Comparison of ENCODE assay signal across 8 mouse cellular contexts in the genomic region with DNA sequence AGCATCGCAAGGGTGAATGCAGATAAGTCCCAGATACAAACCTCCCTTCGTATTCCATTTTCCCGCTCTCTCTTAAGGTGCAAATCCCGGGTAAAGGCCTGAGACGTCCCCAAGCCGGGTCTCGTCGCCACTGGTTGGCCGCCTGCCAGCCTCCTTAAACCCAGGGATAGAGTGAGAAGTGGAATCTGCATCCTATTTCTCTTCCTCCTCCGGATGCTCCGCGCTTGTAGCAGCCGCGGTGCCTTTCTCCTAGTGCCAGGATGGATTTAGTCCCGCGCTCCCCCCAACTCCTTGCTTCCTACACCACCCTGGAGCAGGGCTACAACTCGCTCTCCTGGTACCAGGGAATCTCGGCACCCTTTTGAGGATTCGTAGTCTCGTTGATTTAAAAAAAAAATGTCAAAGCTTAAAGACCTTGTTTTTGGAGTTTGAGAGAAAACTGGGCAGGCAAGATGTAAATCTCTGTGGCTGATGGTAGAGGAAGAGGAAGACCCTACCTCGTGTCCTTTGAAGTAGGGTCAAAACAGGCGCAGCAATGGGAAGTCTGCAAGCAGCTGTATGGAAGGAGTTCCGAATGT. TPM values are rescaled to one million over a fixed set of nuclear protein-coding genes. Genes with fewer than 3 reads are reported as not detected.
DNase-seq lines count a peak whose midpoint lies in the region; ATAC-seq and TF ChIP-seq lines count a peak whose summit lies in the region.

No protein-coding gene starts in this region.

- H3K4me1 ChIP-seq in spleen, adult 2 months (ENCODE audit: control insufficient read depth, insufficient read depth, insufficient read length) = peaks cover 5% of the 10 kb centered on the region
- peaks cover 24% of the 10 kb centered on the region; the same call in 1 of the 2 replicates for H3K4me1 ChIP-seq in liver, embryonic 13.5 days (replicated peaks)
- H3K4me1 ChIP-seq in neural tube, embryonic 12.5 days = peaks cover 13% of the 10 kb centered on the region

- no peaks in the 10 kb centered on the region for H3K27me3 ChIP-seq in spleen, adult 2 months (ENCODE audit: control insufficient read depth, insufficient read depth, low read length)
- peaks cover 56% of the 10 kb centered on the region for H3K27me3 ChIP-seq in liver, embryonic 13.5 days
- H3K27me3 ChIP-seq in neural tube, embryonic 12.5 days (replicated peaks) = peaks cover 31% of the 10 kb centered on the region

- no peaks in the 10 kb centered on the region for H3K9me3 ChIP-seq in liver, embryonic 13.5 days (replicated peaks)
- H3K9me3 ChIP-seq in neural tube, embryonic 12.5 days = no peaks in the 10 kb centered on the region

- DNase-seq in spleen, adult 2 months (ENCODE audit: low read depth in 1 of 2, low spot score in 2 of 2) = no peak
- no peak for DNase-seq in spleen, postnatal 14 days (ENCODE audit: low spot score in 2 of 2)
- DNase-seq in cerebellum, postnatal 10 days = peak; percentile 87
- peak; percentile 57 for DNase-seq in gastrocnemius, postnatal 10 days
- DNase-seq in liver, embryonic 13.5 days = no peak
- no peak for DNase-seq in spleen, adult 12 weeks (ENCODE audit: low spot score)

- TF ChIP-seq POLR2A in spleen, adult 2 months (IDR thresholded peaks at IDR 0.05; ENCODE audit: low read depth, low read length) = no peak

- under 1% methylated on average over 23 of the region's 23 CpGs for WGBS in spleen, adult 2 months
- WGBS in liver, embryonic 13.5 days (ENCODE audit: insufficient replicate concordance) = 2% methylated on average over 23 of the region's 23 CpGs
- 2% methylated on average over 23 of the region's 23 CpGs for WGBS in neural tube, embryonic 12.5 days

- peak; percentile 46 for ATAC-seq in inflammation-experienced regulatory T-cells, adult 6 months
- ATAC-seq in liver, embryonic 13.5 days (ENCODE audit: low read depth) = no peak
- peak; percentile 74 for ATAC-seq in neural tube, embryonic 12.5 days (ENCODE audit: low FRiP score, low read depth)

- H3K27ac ChIP-seq in spleen, adult 2 months (ENCODE audit: insufficient read depth, low read length) = no peak overlapping the region
- no peak overlapping the region for H3K27ac ChIP-seq in liver, embryonic 13.5 days
- H3K27ac ChIP-seq in neural tube, embryonic 12.5 days = peak overlapping the region; percentile 32; the same call in 1 of the 2 replicates

- no peaks in the 10 kb centered on the region for H3K36me3 ChIP-seq in spleen, adult 2 months (ENCODE audit: control insufficient read depth, insufficient read depth, low read length)
- H3K36me3 ChIP-seq in liver, embryonic 13.5 days = no peaks in the 10 kb centered on the region
- no peaks in the 10 kb centered on the region for H3K36me3 ChIP-seq in neural tube, embryonic 12.5 days

- peak overlapping the region; percentile 64 for H3K4me2 ChIP-seq in liver, embryonic 13.5 days
- H3K4me2 ChIP-seq in neural tube, embryonic 12.5 days (replicated peaks) = peak overlapping the region; percentile 80

- peak overlapping the region; percentile 52 for H3K9ac ChIP-seq in liver, embryonic 13.5 days
- H3K9ac ChIP-seq in neural tube, embryonic 12.5 days = peak overlapping the region; percentile 64

- TF ChIP-seq CTCF in spleen, adult 2 months (IDR thresholded peaks at IDR 0.05; ENCODE audit: extremely low read depth, insufficient read depth, insufficient read length, insufficient replicate concordance) = no peak

- peak overlapping the region; percentile 71 for H3K4me3 ChIP-seq in spleen, adult 2 months (ENCODE audit: extremely low read depth, insufficient read depth, insufficient read length)
- peak overlapping the region; percentile 55 for H3K4me3 ChIP-seq in liver, embryonic 13.5 days (replicated peaks)
- peak overlapping the region; percentile 50 for H3K4me3 ChIP-seq in neural tube, embryonic 12.5 days

RNA-seq across cellular contexts. Expression of a gene that starts 0.5 kb away (rescaled TPM):
- 8.3 and 8.6 TPM in 2 replicates for polyA plus RNA-seq in spleen, adult 2 months (2012; rRNA removed)
- 1 to 10 TPM; 2.8 TPM for total RNA-seq in gastrocnemius, postnatal 10 days (2021)
- 10 to 100 TPM; 22.1 to 32.7 (median 24.1) TPM for polyA plus RNA-seq in inflammation-experienced regulatory T-cells, adult 6 months (2017; shearing (Covaris generic))
- polyA plus RNA-seq in liver, embryonic 13.5 days (2015; fragmentation: Nextera tagmentation; extraction: Ambion mirVana) = 9.3 and 9.9 TPM in 2 replicates
- 20.0 and 20.1 TPM in 2 replicates for polyA plus RNA-seq in neural tube, embryonic 12.5 days (2016; fragmentation: Nextera tagmentation; extraction: Ambion mirVana)

RNA-seq across cellular contexts. Expression of a gene that starts 8.8 kb away (rescaled TPM):
- polyA plus RNA-seq in spleen, adult 2 months (2012; rRNA removed) = 69.2 and 69.9 TPM in 2 replicates
- under 1 TPM; 0.05 to 0.11 TPM for total RNA-seq in gastrocnemius, postnatal 10 days (2021)
- 10 to 100 TPM in 1 of 3 experiments, 1 to 10 TPM in 2; 3.2 to 23.9 (median 7.7) TPM for polyA plus RNA-seq in inflammation-experienced regulatory T-cells, adult 6 months (2017; shearing (Covaris generic))
- polyA plus RNA-seq in liver, embryonic 13.5 days (2015; fragmentation: Nextera tagmentation; extraction: Ambion mirVana) = 1.3 and 1.8 TPM in 2 replicates
- polyA plus RNA-seq in neural tube, embryonic 12.5 days (2016; fragmentation: Nextera tagmentation; extraction: Ambion mirVana) = 0.04 and 0.15 TPM in 2 replicates

RNA-seq across cellular contexts. Expression of a gene that starts 46.1 kb away (rescaled TPM):
- polyA plus RNA-seq in spleen, adult 2 months (2012; rRNA removed) = not detected in 2 replicates
- not detected for total RNA-seq in gastrocnemius, postnatal 10 days (2021)
- polyA plus RNA-seq in inflammation-experienced regulatory T-cells, adult 6 months (2017; shearing (Covaris generic)) = not detected
- not detected in 2 replicates for polyA plus RNA-seq in liver, embryonic 13.5 days (2015; fragmentation: Nextera tagmentation; extraction: Ambion mirVana)
- polyA plus RNA-seq in neural tube, embryonic 12.5 days (2016; fragmentation: Nextera tagmentation; extraction: Ambion mirVana) = not detected in 2 replicates

Comparison
In these comparisons a context has a peak if more than half of its experiments do, and no peak if none do; other contexts are left out.
1. DNase-seq: peak in cerebellum, postnatal 10 days (2 of 2) and gastrocnemius, postnatal 10 days (single experiment); none in spleen, adult 2 months (0 of 2), spleen, postnatal 14 days (0 of 2), liver, embryonic 13.5 days (single experiment) and spleen, adult 12 weeks (single experiment).
2. Peak in every context shown above with its lines, with median percentiles within 50 percentile points of each other: H3K4me3 ChIP-seq.